Mouse (Mus musculus): ENCODE results near the gene Cald1.

Cald1 gene

GRCm38 (mm10) chr6:34770491-34770890 is 172.2 kb downstream of the Cald1 start:
- Histone ChIP-seq H3K9me3 (ENCODE audit: low read length) (no peaks in the 10 kb centered on the region), H3K27me3 (ENCODE audit: insufficient read depth, low read length) (no peaks in the 10 kb centered on the region), H3K4me1 (replicated peaks; ENCODE audit: low read depth, low read length) (no peaks in the 10 kb centered on the region), H3K4me3 (replicated peaks; ENCODE audit: low read length) (no peak overlapping the region), H3K36me3 (ENCODE audit: insufficient read depth, low read length) (no peaks in the 10 kb centered on the region)
- no peak for TF ChIP-seq CTCF (conservative IDR thresholded peaks at IDR 0.05; ENCODE audit: low read length)
- TF ChIP-seq NANOG (IDR thresholded peaks at IDR 0.05; ENCODE audit: borderline replicate concordance, low read length), result no peak
- no peak for TF ChIP-seq POU5F1 (IDR thresholded peaks at IDR 0.05; ENCODE audit: borderline replicate concordance, low read length)

- Histone ChIP-seq H3K36me3 (ENCODE audit: insufficient read depth, low read length) (no peaks in the 10 kb centered on the region), H3K9me3 (ENCODE audit: low read length) (no peaks in the 10 kb centered on the region), H3K4me3 (replicated peaks; ENCODE audit: low read length) (no peak overlapping the region), H3K27me3 (ENCODE audit: insufficient read depth, low read length) (peaks cover 17% of the 10 kb centered on the region), H3K4me1 (replicated peaks; ENCODE audit: low read depth, low read length) (0 out of 2 replicates have a peak, but pooled peaks cover 2% of the 10 kb centered on the region)
- TF ChIP-seq NANOG (IDR thresholded peaks at IDR 0.05; ENCODE audit: borderline replicate concordance, low read length), result no peak
- no peak for TF ChIP-seq POU5F1 (IDR thresholded peaks at IDR 0.05; ENCODE audit: borderline replicate concordance, low read length)
- TF ChIP-seq CTCF (conservative IDR thresholded peaks at IDR 0.05; ENCODE audit: low read length), result no peak
Observed at GRCm38 (mm10) chr6:34776396-34776795, 178.1 kb downstream of the Cald1 start.

- Histone ChIP-seq H3K4me1 (replicated peaks; ENCODE audit: low read depth, low read length) (0 out of 2 replicates have a peak, but pooled peaks cover 2% of the 10 kb centered on the region), H3K36me3 (ENCODE audit: insufficient read depth, low read length) (no peaks in the 10 kb centered on the region), H3K9me3 (ENCODE audit: low read length) (no peaks in the 10 kb centered on the region), H3K4me3 (replicated peaks; ENCODE audit: low read length) (no peak overlapping the region), H3K27me3 (ENCODE audit: insufficient read depth, low read length) (peaks cover 17% of the 10 kb centered on the region)
- TF ChIP-seq CTCF (conservative IDR thresholded peaks at IDR 0.05; ENCODE audit: low read length) (no peak), POU5F1 (IDR thresholded peaks at IDR 0.05; ENCODE audit: borderline replicate concordance, low read length) (no peak), NANOG (IDR thresholded peaks at IDR 0.05; ENCODE audit: borderline replicate concordance, low read length) (no peak)
Observed at GRCm38 (mm10) chr6:34777094-34777493, 178.8 kb downstream of the Cald1 start.

GRCm38 (mm10) chr6:34777981-34778668 is 179.8 kb downstream of the Cald1 start:
- TF ChIP-seq NANOG (IDR thresholded peaks at IDR 0.05; ENCODE audit: borderline replicate concordance, low read length), result no peak
- peak; percentile 37 for TF ChIP-seq CTCF (conservative IDR thresholded peaks at IDR 0.05; ENCODE audit: low read length)
- no peak for TF ChIP-seq POU5F1 (IDR thresholded peaks at IDR 0.05; ENCODE audit: borderline replicate concordance, low read length)
- Histone ChIP-seq H3K36me3 (ENCODE audit: insufficient read depth, low read length) (no peaks in the 10 kb centered on the region), H3K9me3 (ENCODE audit: low read length) (no peaks in the 10 kb centered on the region), H3K27me3 (ENCODE audit: insufficient read depth, low read length) (peaks cover 19% of the 10 kb centered on the region), H3K4me1 (replicated peaks; ENCODE audit: low read depth, low read length) (0 out of 2 replicates have a peak, but pooled peaks cover 2% of the 10 kb centered on the region), H3K4me3 (replicated peaks; ENCODE audit: low read length) (no peak overlapping the region)

GRCm38 (mm10) chr6:34780231-34780942 is 182.1 kb downstream of the Cald1 start, which contains the start of gene Agbl3:
Agbl3 (plus strand) TSS chr6:34780432.
- H3K27me3 ChIP-seq (ENCODE audit: insufficient read depth, low read length), result peaks cover 19% of the 10 kb centered on the region
- H3K4me1 ChIP-seq (replicated peaks; ENCODE audit: low read depth, low read length), result 0 out of 2 replicates have a peak, but pooled peaks cover 2% of the 10 kb centered on the region
- peak within 1 kb of the TSS; percentile 80 for H3K4me3 ChIP-seq (replicated peaks; ENCODE audit: low read length)
- TF ChIP-seq CTCF (conservative IDR thresholded peaks at IDR 0.05; ENCODE audit: low read length), result no peak
- no peak for TF ChIP-seq POU5F1 (IDR thresholded peaks at IDR 0.05; ENCODE audit: borderline replicate concordance, low read length)
- TF ChIP-seq NANOG (IDR thresholded peaks at IDR 0.05; ENCODE audit: borderline replicate concordance, low read length), result no peak
- no peaks in the 10 kb centered on the region for H3K9me3 ChIP-seq (ENCODE audit: low read length)
- H3K36me3 ChIP-seq (ENCODE audit: insufficient read depth, low read length), result no peaks in the 10 kb centered on the region

- no peak for TF ChIP-seq NANOG (IDR thresholded peaks at IDR 0.05; ENCODE audit: borderline replicate concordance, low read length)
- no peak for TF ChIP-seq POU5F1 (IDR thresholded peaks at IDR 0.05; ENCODE audit: borderline replicate concordance, low read length)
- TF ChIP-seq CTCF (conservative IDR thresholded peaks at IDR 0.05; ENCODE audit: low read length), result no peak
- H3K4me1 ChIP-seq (replicated peaks; ENCODE audit: low read depth, low read length), result 0 out of 2 replicates have a peak, but pooled peaks cover 2% of the 10 kb centered on the region
- H3K4me3 ChIP-seq (replicated peaks; ENCODE audit: low read length), result peak overlapping the region; percentile 80
- H3K27me3 ChIP-seq (ENCODE audit: insufficient read depth, low read length), result peaks cover 19% of the 10 kb centered on the region
- no peaks in the 10 kb centered on the region for H3K36me3 ChIP-seq (ENCODE audit: insufficient read depth, low read length)
- H3K9me3 ChIP-seq (ENCODE audit: low read length), result no peaks in the 10 kb centered on the region
Observed at GRCm38 (mm10) chr6:34780943-34781289, 182.6 kb downstream of the Cald1 start.

- TF ChIP-seq NANOG (IDR thresholded peaks at IDR 0.05; ENCODE audit: borderline replicate concordance, low read length) (no peak), POU5F1 (IDR thresholded peaks at IDR 0.05; ENCODE audit: borderline replicate concordance, low read length) (no peak), CTCF (conservative IDR thresholded peaks at IDR 0.05; ENCODE audit: low read length) (no peak)
- no peaks in the 10 kb centered on the region for H3K9me3 ChIP-seq (ENCODE audit: low read length)
- H3K4me3 ChIP-seq (replicated peaks; ENCODE audit: low read length), result no peak overlapping the region
- H3K27me3 ChIP-seq (ENCODE audit: insufficient read depth, low read length), result peaks cover 17% of the 10 kb centered on the region
- 0 out of 2 replicates have a peak, but pooled peaks cover 2% of the 10 kb centered on the region for H3K4me1 ChIP-seq (replicated peaks; ENCODE audit: low read depth, low read length)
- no peaks in the 10 kb centered on the region for H3K36me3 ChIP-seq (ENCODE audit: insufficient read depth, low read length)
Observed at GRCm38 (mm10) chr6:34782493-34782892, 184.2 kb downstream of the Cald1 start.

GRCm38 (mm10) chr6:34796881-34797280 is 198.6 kb downstream of the Cald1 start:
- Histone ChIP-seq H3K4me1 (replicated peaks; ENCODE audit: low read depth, low read length) (no peaks in the 10 kb centered on the region), H3K36me3 (ENCODE audit: insufficient read depth, low read length) (no peaks in the 10 kb centered on the region), H3K27me3 (ENCODE audit: insufficient read depth, low read length) (no peaks in the 10 kb centered on the region), H3K9me3 (ENCODE audit: low read length) (no peaks in the 10 kb centered on the region), H3K4me3 (replicated peaks; ENCODE audit: low read length) (no peak overlapping the region)
- TF ChIP-seq POU5F1 (IDR thresholded peaks at IDR 0.05; ENCODE audit: borderline replicate concordance, low read length), result no peak
- TF ChIP-seq CTCF (conservative IDR thresholded peaks at IDR 0.05; ENCODE audit: low read length), result no peak
- no peak for TF ChIP-seq NANOG (IDR thresholded peaks at IDR 0.05; ENCODE audit: borderline replicate concordance, low read length)
